Mouse (Mus musculus) bone marrow, adult 2 months (tissue): ENCODE measurements around the gene Fzd7. TPM values are rescaled to one million over a fixed set of nuclear protein-coding genes. Genes with fewer than 3 reads are reported as not detected.

Experiments used
- H3K27ac ChIP-seq: fragments of 200-500 bp; 2 replicates; pipeline ENCODE4 v1.5.1; 2012; ENCODE audit warnings: low read depth, mild to moderate bottlenecking, control low read depth, inconsistent platforms, low read length; ENCODE audit not compliant: control insufficient read depth, poor library complexity, insufficient read depth
- H3K4me1 ChIP-seq: fragments of 200-500 bp; 2 replicates; pipeline ENCODE4 v1.6.1; 2011; ENCODE audit warnings: low read length; ENCODE audit not compliant: control insufficient read depth, insufficient read depth
- H3K4me3 ChIP-seq: fragments of 200-500 bp; replicated peaks from 2 replicates; pipeline ENCODE3; 2011; ENCODE audit warnings: mild to moderate bottlenecking, low read depth, low read length, control low read depth; ENCODE audit not compliant: control insufficient read depth
- CTCF ChIP-seq: fragments of 200-500 bp; IDR thresholded peaks from 2 replicates; pipeline ENCODE4 v1.5.1; 2011; ENCODE audit warnings: low read length, control low read depth; ENCODE audit not compliant: control insufficient read depth, insufficient read depth
- POLR2A ChIP-seq: fragments of 200-500 bp; IDR thresholded peaks from 2 replicates; pipeline ENCODE4 v1.6.1; 2011; ENCODE audit warnings: low read depth, mild to moderate bottlenecking, control low read depth, low read length, borderline replicate concordance; ENCODE audit not compliant: control insufficient read depth
- WGBS: fragments of 180-500 bp; shearing (Covaris S2); methylation state at CpG from one replicate; pipeline ENCODE4 v1.1.7; 2018; 5-methylcytosine and 5-hydroxymethylcytosine counted together
- polyA plus RNA-seq: library from polyadenylated mRNA; stranded (reverse); fragments of >200 nt; gene quantifications from 2 replicates; pipeline ENCODE4 v1.2.4, GENCODE M21; 2011; ENCODE audit warnings: low replicate concordance; ENCODE audit not compliant: missing spikeins, insufficient read depth, insufficient read length

Gene Fzd7
- polyA plus RNA-seq, 1 experiment = 3.3 TPM

DNA sequence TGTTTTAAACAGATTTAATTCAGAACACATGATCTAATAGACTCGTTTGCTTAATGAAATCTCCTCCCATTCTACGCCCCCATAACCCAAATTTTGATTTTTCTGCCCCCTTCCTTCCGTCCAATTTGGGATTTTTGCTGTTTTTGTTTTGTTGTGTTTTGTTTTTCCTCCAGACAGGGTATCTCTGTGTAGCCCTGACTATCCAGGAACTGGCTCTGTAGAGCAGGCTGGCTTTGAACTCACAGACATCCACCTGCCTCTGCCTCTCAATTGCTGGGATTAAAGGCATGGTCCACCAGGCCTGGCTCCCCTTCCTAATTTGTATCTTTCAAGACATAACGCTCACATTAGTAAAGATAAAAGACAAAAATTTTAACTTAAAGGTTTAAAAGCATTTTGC lies 3.6 kb downstream of the Fzd7 start:
- H3K4me1 ChIP-seq = peaks cover 3% of the 10 kb centered on the region; the same call in 1 of the 2 replicates
- 78% methylated on average over 4 of the region's 4 CpGs for WGBS
- H3K27ac ChIP-seq = no peak overlapping the region
- TF ChIP-seq CTCF (no peak), POLR2A (no peak)
- H3K4me3 ChIP-seq = no peak overlapping the region

DNA sequence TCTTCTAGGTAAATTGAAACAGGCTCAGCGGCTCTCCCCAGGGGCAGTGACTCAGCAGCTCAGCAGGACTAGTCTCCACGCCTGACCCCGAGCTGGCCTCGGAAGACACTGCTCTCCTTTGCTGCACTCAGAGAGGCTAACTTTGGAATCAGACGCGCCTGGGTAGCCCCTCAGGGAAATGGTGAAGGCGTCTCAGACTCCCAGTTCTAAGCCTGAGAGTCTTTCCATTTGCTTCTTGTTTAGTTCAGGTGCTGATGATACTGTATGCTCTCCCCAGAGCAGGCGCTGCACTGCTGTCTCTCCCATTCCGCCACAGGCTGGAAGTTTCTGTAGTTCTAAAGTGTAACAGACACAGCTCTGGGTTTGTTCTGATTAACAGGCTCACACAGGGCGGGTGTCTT lies 5.4 kb downstream of the Fzd7 start:
- TF ChIP-seq CTCF (no peak), POLR2A (no peak)
- Histone ChIP-seq H3K4me3 (no peak overlapping the region), H3K4me1 (peaks cover 3% of the 10 kb centered on the region; the same call in 1 of the 2 replicates), H3K27ac (no peak overlapping the region)
- 25% methylated on average over 10 of the region's 10 CpGs for WGBS

DNA sequence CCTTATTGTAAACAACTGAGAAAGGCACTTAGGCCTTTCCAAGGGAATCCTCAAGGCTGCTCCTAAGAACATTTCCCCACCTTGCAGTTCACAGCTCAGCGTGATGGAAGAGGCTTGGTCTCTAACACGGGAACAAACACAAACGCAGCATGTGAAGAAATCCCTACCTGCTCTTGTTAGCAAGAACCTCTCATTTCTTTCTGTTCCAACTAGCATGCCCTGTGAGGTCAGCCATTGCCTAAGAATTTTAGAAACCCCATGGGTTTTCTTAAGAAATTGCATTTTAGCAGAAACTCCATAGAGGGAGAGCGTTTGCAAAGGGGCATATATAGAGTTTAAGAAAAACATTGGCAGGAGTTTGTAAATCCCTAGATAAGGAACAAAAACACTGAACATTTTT lies 6.3 kb downstream of the Fzd7 start:
- 70% methylated on average over 4 of the region's 4 CpGs for WGBS
- no peak overlapping the region for H3K4me3 ChIP-seq
- peaks cover 3% of the 10 kb centered on the region; the same call in 1 of the 2 replicates for H3K4me1 ChIP-seq
- no peak overlapping the region for H3K27ac ChIP-seq
- TF ChIP-seq POLR2A (no peak), CTCF (no peak)

DNA sequence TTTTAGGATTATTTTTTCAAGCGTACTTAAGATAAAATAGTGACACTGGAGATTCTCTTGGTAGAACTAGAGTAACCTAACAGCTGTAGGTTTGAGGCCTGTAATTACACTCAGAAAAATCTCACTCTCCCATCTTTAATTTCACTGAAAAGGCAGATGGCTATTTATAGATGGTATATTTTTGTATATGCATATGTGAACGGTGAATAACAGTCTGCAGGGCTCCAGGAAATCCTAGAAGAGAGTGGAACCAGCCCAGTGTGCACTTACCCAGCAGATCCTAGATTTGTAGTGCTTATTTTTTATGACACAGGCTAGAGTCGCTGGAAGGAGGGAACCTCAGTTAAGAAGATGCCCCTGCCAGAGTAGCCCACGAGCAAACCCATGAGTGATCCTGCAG lies 6.8 kb downstream of the Fzd7 start:
- WGBS = 64% methylated on average over 4 of the region's 4 CpGs
- peaks cover 2% of the 10 kb centered on the region; the same call in 1 of the 2 replicates for H3K4me1 ChIP-seq
- H3K4me3 ChIP-seq = no peak overlapping the region
- no peak overlapping the region for H3K27ac ChIP-seq
- no peak for TF ChIP-seq CTCF
- no peak for TF ChIP-seq POLR2A

DNA sequence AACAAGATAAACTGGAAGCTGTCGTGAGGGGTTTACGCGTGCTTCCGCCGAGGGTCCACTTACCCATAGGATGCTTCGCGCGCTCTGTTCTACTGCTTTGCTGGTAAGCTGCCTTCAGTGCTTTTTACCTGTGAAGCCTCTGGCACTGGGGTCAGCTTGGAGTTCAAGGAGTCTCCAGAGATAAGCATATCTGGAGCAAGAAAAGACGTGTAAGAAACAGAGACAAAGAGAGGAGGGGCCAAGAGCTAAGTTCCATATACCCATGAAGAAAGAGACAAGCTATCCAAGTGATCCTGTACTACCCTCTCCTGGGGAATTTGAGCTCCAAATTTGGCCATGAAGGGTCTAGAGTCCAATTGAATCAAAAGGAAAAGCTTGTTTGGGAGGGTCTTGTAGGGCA lies 9.3 kb downstream of the Fzd7 start:
- TF ChIP-seq CTCF (no peak), POLR2A (no peak)
- Histone ChIP-seq H3K27ac (no peak overlapping the region), H3K4me1 (no peaks in the 10 kb centered on the region; the same call in 1 of the 2 replicates), H3K4me3 (no peak overlapping the region)
- 87% methylated on average over 9 of the region's 9 CpGs for WGBS

DNA sequence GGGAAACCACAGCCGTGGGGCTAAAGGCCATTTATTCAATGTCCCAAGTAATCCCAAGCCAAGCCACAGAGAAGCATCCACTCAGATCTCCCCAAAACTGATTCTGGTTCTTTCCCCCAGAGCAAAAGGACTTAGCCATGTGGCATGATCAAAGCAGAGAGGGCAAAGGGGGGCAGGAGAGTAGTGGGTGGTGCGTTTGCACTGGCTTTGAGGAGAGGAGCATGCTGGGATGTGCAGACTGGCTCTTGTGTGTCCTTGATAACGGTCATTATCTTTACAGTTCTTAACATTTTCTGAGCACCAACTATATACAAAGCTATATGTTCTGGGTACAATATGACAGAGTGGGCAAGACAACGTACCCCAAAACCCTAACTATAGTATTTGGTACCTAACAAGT lies 10.2 kb downstream of the Fzd7 start:
- WGBS = 59% methylated on average over 4 of the region's 4 CpGs
- Histone ChIP-seq H3K27ac (no peak overlapping the region), H3K4me1 (no peaks in the 10 kb centered on the region; the same call in 1 of the 2 replicates)

DNA sequence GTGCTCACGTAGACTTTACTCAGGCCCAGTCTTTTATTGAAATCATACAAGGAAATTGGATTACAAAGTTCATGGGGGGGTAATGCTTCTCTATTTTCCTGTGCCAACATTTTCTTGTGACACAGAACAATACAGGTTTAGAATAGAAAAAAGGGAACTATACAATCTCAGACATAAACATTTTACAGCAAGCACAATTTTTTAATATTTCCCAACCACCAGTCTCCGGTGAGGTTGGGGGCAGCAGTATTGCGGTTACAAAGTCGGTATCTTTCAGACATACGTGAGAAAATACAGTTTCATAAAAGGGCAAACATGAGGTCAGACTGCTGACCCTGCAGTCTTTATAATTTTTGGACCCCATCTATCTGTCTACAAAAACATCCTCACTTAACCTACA lies 13.7 kb downstream of the Fzd7 start:
- H3K4me1 ChIP-seq = no peaks in the 10 kb centered on the region; the same call in 1 of the 2 replicates
- H3K4me3 ChIP-seq = no peak overlapping the region
- TF ChIP-seq CTCF = no peak
- WGBS = 32% methylated on average over 5 of the region's 5 CpGs
- H3K27ac ChIP-seq = no peak overlapping the region

More for the DNA sequence above, 10.2 kb downstream of the Fzd7 start:
- TF ChIP-seq CTCF = no peak
- no peak for TF ChIP-seq POLR2A
- H3K4me3 ChIP-seq = no peak overlapping the region

DNA sequence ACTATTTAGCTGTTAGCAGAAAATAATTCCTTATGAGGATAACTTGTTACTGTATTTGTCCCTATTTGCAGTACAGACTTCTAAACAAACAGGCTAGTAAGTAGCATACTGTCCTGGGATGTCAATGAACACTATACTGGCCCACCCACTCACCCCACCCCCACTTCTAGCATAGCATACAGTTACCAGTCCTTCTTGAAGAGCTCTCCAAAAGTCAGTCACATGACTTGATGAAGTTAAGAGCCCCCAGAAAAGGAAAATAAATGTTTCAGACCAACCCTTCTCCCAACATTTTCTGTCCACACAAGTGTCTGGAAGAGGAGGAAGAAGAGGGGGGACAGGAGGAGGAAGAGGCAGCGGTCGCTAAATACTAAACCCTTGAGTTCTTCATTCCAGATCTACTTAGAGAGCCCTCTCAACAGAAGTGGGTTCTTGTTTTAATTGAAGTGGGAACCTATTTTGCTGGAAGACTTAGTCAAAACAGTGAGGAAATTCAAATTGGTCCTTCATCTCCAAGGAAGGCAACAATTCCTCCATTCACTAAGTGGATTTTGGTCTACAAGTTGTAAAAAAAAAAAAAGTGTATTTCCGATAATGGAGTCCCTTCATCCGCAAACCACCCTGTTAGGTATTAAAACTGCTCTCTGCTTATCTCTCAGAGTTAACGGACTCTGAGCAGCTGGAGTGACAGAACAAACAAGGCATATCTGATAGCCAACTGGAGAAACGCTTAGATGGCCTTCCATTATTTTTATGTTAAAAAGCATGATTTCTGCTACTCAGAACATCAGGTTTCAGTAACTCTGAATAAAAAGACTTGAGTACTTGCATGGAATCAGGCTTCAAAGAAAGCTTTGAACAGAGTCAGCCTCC lies 15.8 kb downstream of the Fzd7 start:
- Histone ChIP-seq H3K4me3 (no peak overlapping the region), H3K27ac (no peak overlapping the region), H3K4me1 (no peaks in the 10 kb centered on the region; the same call in 1 of the 2 replicates)
- WGBS = 72% methylated on average over 6 of the region's 6 CpGs
- TF ChIP-seq POLR2A (no peak), CTCF (no peak)
